Mouse (Mus musculus) MEL-GATA-1-ER (cell line): ENCODE data around the gene Celf5.

Experiments used
- DNase-seq: peaks from one replicate; pipeline ENCODE4 v3.0.0-alpha.2; 2012; ENCODE audit warnings: low read depth; ENCODE audit errors: extremely low read depth

Celf5 gene

DNA sequence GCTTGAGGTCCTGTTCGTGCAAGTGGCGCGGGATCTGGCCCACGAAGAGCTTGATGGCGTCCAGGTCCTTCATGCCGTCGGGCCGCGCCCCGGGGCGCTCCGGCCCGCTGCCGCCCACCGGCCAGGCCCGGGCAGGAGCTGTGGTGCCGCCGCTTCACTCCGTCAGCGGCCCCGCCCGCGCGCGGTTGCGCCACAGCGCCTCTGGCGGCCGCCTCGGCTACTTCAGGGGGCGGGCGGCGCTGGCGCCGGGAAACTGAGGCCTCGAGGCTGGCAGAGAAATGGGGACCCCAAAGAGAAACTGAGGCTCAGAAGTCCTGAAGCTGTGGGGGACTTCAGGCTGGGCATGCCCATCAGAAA is at the start of gene Celf5:
Gene Celf5, minus strand, starts transcription at position 177 of the 357 bp plus-strand sequence.
- DNase-seq, result no peak

DNA sequence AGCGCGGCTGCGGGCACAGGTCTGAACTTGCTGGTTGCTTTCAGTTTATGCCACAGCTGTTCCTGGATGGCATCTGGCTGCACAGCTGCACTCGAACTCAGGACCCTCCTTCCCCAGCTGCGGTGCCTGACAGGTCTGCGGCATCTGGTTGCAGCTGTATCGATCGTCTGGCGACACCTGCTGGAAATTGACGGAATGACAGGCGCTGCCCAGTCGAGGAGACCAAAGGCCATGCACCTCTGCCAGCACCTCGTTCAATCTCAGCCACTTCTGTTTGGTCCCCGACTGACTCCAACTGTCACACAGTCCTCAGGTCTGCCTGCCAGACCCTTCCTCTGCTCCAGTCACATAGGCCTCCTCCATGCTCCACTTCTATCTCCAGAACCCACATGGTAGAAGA is 44.3 kb upstream of the Celf5 start:
- no peak for DNase-seq

DNA sequence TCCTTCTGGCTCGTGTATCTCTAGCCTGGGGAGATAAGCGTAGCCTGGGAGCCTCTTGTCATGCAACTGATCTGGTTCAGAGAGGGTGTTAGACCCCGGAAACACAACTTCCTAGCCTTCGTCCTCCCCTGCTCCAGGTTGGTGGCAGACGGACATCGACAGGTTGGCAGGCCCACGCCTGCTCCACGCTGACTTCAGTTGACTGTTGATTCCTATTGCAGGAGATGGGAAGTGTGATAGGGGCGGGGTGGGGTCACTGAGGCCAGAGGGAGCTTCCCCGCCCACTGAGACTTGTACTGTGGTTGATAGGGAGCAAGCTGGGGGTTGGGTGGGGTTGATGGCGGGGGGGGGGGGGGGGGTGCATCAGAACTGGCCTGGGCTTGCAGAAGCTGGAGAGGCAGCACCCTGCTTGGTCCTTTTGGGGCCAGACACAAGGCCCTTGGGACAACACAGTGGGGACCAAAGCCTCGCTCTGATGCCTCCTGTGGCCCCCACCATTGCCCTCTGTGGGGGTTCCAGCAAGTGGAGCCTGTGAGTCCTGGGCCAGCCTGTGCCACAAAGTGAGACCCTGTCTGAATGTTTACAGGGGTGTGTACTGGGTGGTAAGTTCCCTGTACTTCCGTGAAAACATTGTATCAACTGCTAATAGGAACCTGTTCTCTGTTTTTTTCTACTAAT is 42.6 kb upstream of the Celf5 start:
- DNase-seq, result peak; percentile 39

GRCm38 (mm10) chr10:81524051-81524605 is 41.6 kb upstream of the Celf5 start, which contains the start of gene Gna15:
Gene Gna15 (minus strand): TSS chr10:81524225.
- DNase-seq, result peak; percentile 65

GRCm38 (mm10) chr10:81523570-81523969 is 41.1 kb upstream of the Celf5 start:
- DNase-seq, result no peak

DNA sequence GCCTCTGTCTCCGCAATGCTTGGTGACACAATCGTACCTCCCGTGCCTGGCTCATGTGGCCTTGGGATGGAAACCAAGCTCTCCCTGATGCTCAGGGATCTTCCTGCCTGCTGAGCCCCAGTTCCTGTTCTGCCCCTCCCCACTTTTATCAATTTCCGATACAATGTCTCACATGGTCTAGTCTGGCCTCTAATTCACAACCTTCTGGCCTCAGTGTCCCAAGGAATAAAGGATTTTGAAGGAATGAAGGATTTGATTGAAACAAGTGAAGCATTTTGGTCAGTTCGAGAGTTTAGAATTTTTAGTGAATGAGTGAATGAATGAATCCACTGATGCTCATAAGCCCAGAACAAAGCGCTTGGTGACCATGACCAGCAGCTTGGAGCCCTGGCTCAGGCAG is 40.6 kb upstream of the Celf5 start:
- DNase-seq, result no peak

GRCm38 (mm10) chr10:81519978-81520365 is 37.5 kb upstream of the Celf5 start:
- no peak for DNase-seq

GRCm38 (mm10) chr10:81519227-81519977 is 36.9 kb upstream of the Celf5 start:
- peak; percentile 65 for DNase-seq

DNA sequence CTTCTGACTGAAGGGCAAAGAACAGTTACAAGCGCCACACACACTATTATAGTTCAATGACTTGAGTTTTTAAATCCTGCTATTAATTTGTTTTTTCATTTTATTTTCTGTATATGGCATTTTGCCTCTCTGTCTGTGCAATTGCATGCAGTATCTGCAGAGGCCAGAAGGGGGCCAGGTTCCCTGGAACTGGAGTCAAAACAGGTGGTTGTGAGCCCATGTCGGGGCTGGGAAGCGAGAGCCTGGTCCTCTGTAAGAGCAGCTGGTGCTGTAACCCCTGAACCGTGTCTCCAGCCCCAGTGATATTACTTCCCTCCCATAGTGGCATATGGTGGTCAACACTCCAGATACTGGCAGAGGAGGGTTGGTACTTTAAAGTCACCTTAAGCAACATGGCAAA is 36.0 kb upstream of the Celf5 start:
- DNase-seq, result no peak

DNA sequence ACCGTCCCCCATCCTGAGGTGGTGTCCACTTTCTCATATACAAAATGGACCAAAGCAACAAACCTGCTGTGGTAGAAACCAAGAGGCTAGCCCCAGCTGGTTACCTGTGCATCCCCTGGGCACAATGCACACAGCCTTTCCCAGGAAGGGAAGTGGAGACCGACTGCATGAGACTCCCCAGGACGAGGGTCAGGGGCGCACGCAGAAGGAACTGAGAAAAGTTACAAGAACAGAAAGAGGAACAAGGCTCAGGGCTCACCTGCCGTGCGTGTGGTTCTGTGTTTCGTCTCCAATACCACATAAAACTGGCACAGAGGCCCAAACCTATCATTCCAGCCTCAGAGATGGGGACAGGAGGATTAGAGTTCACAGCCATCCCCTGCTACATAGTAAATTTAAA is 34.7 kb upstream of the Celf5 start:
- DNase-seq, result no peak

DNA sequence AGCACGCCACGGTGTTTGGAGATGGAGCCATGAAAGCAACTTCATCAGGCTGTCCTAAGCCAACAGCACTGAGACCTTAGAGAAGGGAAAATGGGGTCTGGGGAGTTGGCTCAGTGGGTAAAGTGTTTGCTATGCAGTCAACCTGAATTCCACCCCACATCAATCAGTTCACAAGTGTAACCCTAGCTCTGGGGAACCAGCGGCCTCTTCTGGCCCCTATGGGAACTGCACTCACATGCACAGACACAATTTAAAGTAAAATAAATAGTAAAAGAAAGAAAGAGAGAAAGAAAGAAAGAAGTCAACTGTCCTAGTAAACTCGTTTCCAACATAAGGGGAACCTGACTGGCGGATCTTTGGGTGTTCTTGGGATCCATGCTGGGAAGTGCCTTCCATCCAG is 31.3 kb upstream of the Celf5 start:
- no peak for DNase-seq

GRCm38 (mm10) chr10:81510246-81510810 is 27.8 kb upstream of the Celf5 start:
- no peak for DNase-seq

GRCm38 (mm10) chr10:81507691-81508489 is 25.4 kb upstream of the Celf5 start:
- no peak for DNase-seq

DNA sequence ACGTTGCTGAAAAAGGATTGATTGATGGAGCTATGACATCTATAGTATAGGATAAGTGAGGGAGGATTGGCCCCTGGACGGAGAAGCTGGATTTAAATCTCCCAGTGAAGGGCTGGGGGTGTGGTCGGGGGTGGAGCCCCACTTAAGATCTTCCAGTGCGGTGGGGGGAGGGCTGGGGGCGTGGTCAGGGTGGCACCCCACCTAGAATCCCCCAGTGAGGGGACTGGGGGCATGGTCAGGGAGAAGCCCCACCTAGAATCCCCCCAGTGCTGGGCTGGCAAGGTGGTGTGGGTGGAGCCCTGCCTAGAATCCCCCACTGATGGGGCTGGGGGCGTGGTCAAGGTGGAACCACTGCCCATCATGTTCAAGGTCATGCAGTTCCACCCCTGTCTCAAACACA is 24.6 kb upstream of the Celf5 start:
- DNase-seq, result no peak

GRCm38 (mm10) chr10:81505016-81505664 is 22.6 kb upstream of the Celf5 start:
- no peak for DNase-seq

GRCm38 (mm10) chr10:81502658-81503057 is 20.1 kb upstream of the Celf5 start:
- no peak for DNase-seq

GRCm38 (mm10) chr10:81501863-81502262 is 19.4 kb upstream of the Celf5 start:
- no peak for DNase-seq

DNA sequence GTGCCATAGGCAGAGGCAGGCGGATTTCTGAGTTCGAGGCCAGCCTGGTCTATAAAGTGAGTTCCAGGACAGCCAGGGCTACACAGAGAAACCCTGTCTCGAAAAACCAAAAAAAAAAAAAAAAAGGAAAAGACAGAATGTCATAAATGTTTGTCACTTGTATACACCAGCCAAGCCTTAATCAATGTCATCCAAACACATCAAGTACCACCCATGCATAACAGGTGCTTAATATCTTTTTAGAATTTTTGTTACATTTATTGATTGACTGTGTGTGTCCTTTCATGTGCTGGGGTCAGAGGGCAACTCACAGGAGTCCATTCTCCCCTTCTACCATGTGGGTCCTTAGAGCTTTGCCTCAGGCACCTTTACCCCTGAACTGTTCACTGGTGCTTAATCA is 17.5 kb upstream of the Celf5 start, which contains the start of gene S1pr4:
Gene S1pr4, minus strand, starts transcription at position 101 of the 400 bp plus-strand sequence.
- DNase-seq, result no peak

- DNase-seq, result no peak
Measured at GRCm38 (mm10) chr10:81499250-81499901, 16.9 kb upstream of the Celf5 start.
